Mouse (Mus musculus): ENCODE measurements around the gene Myh7. TPM values are rescaled to one million over a fixed set of nuclear protein-coding genes. Genes with fewer than 3 reads are reported as not detected.

Myh7 gene
- total and polyA plus RNA-seq, 3 experiments, result 0.16 to 0.90 (median 0.17) TPM

DNA sequence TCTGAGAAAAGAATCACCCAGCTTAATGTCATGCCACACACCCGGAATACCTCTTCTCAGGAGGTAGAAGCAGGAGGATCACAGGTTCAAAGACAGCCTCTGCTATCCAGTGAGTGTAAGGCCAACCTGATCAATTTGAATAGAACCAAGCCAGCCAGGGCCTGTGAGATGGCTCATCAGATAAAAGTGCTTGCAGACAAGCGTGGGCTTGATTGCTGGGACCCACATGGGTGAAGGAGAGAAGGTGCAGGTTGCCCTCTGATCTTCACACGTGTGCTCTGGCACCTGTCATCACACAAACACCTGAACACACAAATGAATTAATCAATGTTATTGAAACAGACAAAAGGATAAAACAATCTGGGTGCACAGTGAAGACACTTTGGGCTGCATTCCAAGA, 12.1 kb upstream of the Myh7 start:
- Histone ChIP-seq H3K9me3 (replicated peaks) (0 out of 2 replicates have a peak, but pooled peaks cover 2% of the 10 kb centered on the region), H3K36me3 (replicated peaks) (no peaks in the 10 kb centered on the region), H3K4me3 (ENCODE audit: low read depth, low read length) (no peak overlapping the region), H3K4me1 (ENCODE audit: insufficient read depth, low read depth, low read length) (no peaks in the 10 kb centered on the region), H3K27me3 (ENCODE audit: insufficient read depth, low read length) (peaks cover 34% of the 10 kb centered on the region)
- TF ChIP-seq GATA1 (IDR thresholded peaks at IDR 0.05; ENCODE audit: borderline replicate concordance, low read length), result no peak
- no peak for TF ChIP-seq CTCF (IDR thresholded peaks at IDR 0.05; ENCODE audit: low read depth, low read length)
- no peak for TF ChIP-seq TAL1 (conservative IDR thresholded peaks at IDR 0.05; ENCODE audit: low read depth, low read length)
- TF ChIP-seq POLR2AphosphoS5 (IDR thresholded peaks at IDR 0.05; ENCODE audit: insufficient replicate concordance, low read depth, low read length), result no peak
- no peak for TF ChIP-seq GATA2 (IDR thresholded peaks at IDR 0.05; ENCODE audit: borderline replicate concordance, low read depth, low read length)
- DNase-seq (ENCODE audit: low spot score) (no peak), ATAC-seq (ENCODE audit: extremely low read depth, insufficient number of reproducible peaks, low FRiP score, poor library complexity, severe bottlenecking) (no peak)

DNA sequence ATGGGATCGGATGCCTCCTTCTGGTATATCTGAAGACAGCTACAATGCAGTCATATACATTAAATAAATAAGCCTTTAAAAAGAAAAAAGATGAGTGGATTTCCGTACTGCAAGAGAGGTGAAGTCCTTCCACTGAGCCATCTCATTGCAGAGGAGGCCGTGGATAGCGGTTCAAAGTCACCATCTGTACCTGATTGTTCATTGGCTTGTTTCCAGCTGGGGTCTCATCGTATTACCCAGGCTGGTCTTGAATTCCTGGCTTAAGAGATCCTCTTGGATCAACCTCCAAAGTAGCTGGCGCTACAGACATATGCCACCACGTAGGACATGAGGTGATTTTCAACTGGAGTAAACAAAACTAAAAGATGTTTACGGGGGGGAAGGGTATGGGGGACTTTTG, 11.5 kb upstream of the Myh7 start:
- DNase-seq (ENCODE audit: low spot score) (no peak), ATAC-seq (ENCODE audit: extremely low read depth, insufficient number of reproducible peaks, low FRiP score, poor library complexity, severe bottlenecking) (no peak)
- Histone ChIP-seq H3K4me1 (ENCODE audit: insufficient read depth, low read depth, low read length) (no peaks in the 10 kb centered on the region), H3K27me3 (ENCODE audit: insufficient read depth, low read length) (peaks cover 38% of the 10 kb centered on the region), H3K9me3 (replicated peaks) (0 out of 2 replicates have a peak, but pooled peaks cover under 1% of the 10 kb centered on the region), H3K36me3 (replicated peaks) (no peaks in the 10 kb centered on the region), H3K4me3 (ENCODE audit: low read depth, low read length) (no peak overlapping the region)
- TF ChIP-seq POLR2AphosphoS5 (IDR thresholded peaks at IDR 0.05; ENCODE audit: insufficient replicate concordance, low read depth, low read length), result no peak
- no peak for TF ChIP-seq TAL1 (conservative IDR thresholded peaks at IDR 0.05; ENCODE audit: low read depth, low read length)
- TF ChIP-seq GATA2 (IDR thresholded peaks at IDR 0.05; ENCODE audit: borderline replicate concordance, low read depth, low read length), result no peak
- TF ChIP-seq GATA1 (IDR thresholded peaks at IDR 0.05; ENCODE audit: borderline replicate concordance, low read length), result no peak
- no peak for TF ChIP-seq CTCF (IDR thresholded peaks at IDR 0.05; ENCODE audit: low read depth, low read length)

DNA sequence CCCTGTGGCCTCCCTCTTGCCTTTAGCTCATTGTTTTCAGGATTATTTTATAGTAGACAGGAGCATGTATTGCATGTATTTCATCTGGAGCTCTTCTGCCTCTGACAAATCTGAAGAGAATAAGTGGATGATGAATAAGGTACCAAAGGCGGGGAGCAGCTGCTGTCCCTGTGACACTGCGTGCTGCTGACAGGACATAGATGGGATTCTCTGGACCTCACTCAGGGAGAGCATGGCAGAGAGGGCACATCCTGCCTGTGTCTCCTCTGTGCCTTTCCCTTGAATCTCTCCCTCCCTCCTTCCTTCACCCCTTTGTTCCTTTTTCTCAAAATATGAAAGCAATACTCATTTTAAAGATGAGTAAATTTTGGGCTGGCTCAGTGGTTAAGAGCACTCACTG, 11.1 kb upstream of the Myh7 start:
- Histone ChIP-seq H3K36me3 (replicated peaks) (no peaks in the 10 kb centered on the region), H3K4me3 (ENCODE audit: low read depth, low read length) (no peak overlapping the region), H3K27me3 (ENCODE audit: insufficient read depth, low read length) (peaks cover 38% of the 10 kb centered on the region), H3K4me1 (ENCODE audit: insufficient read depth, low read depth, low read length) (no peaks in the 10 kb centered on the region), H3K9me3 (replicated peaks) (no peaks in the 10 kb centered on the region)
- DNase-seq (ENCODE audit: low spot score), result no peak
- TF ChIP-seq POLR2AphosphoS5 (IDR thresholded peaks at IDR 0.05; ENCODE audit: insufficient replicate concordance, low read depth, low read length) (no peak), TAL1 (conservative IDR thresholded peaks at IDR 0.05; ENCODE audit: low read depth, low read length) (no peak), GATA2 (IDR thresholded peaks at IDR 0.05; ENCODE audit: borderline replicate concordance, low read depth, low read length) (no peak), GATA1 (IDR thresholded peaks at IDR 0.05; ENCODE audit: borderline replicate concordance, low read length) (no peak), CTCF (IDR thresholded peaks at IDR 0.05; ENCODE audit: low read depth, low read length) (no peak)
- ATAC-seq (ENCODE audit: extremely low read depth, insufficient number of reproducible peaks, low FRiP score, poor library complexity, severe bottlenecking), result no peak

DNA sequence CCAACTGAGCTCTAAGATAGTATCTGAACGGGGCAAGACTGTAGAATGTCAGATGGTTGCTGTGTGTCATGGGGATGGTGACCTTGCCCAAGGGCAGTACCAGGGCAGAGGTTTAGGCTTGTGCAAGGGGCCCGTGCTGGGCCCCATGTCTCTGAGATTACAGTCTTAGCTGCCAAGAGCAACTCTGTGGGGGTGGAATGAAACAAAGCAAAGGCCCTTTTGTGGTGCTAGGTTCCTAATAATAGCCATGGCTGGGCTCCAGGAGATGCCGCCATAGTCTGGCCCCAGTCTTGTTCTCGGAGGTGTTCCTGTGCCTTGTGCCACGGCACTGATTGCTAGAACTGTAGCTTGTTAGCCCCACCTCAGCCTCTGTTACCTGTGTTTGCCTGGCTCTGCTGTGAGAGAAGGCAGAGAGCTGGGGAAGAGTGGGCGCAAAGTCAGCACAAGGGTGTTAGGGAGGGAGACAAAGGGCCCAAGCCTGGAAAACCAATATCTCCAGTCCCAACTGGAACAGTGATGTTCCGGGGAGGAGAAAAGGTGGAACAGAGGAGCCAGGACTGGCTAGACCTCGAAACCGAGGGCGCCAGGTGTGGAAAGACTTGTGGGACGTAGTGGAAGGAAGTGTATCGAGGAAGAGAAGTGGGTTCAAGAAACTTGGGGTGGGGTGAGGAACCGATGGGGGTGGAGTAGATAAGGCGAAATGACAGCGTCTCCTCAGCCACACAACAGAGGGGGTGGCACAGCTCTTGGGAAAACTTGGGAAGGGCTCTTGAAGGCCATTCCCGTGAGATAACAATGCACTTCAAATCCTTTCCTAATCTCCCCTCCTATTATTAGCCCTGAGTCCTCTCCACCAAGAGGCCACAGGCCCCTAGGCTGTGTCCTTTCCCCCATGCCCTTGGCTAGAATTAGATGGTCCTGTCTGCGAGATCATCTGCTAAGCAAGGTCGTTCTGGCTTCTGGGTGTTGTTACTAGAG, 9.7 kb upstream of the Myh7 start:
- no peak for TF ChIP-seq POLR2AphosphoS5 (IDR thresholded peaks at IDR 0.05; ENCODE audit: insufficient replicate concordance, low read depth, low read length)
- TF ChIP-seq TAL1 (conservative IDR thresholded peaks at IDR 0.05; ENCODE audit: low read depth, low read length), result no peak
- TF ChIP-seq GATA2 (IDR thresholded peaks at IDR 0.05; ENCODE audit: borderline replicate concordance, low read depth, low read length), result no peak
- TF ChIP-seq CTCF (IDR thresholded peaks at IDR 0.05; ENCODE audit: low read depth, low read length), result no peak
- no peak for TF ChIP-seq GATA1 (IDR thresholded peaks at IDR 0.05; ENCODE audit: borderline replicate concordance, low read length)
- Histone ChIP-seq H3K27me3 (ENCODE audit: insufficient read depth, low read length) (peaks cover 34% of the 10 kb centered on the region), H3K4me3 (ENCODE audit: low read depth, low read length) (no peak overlapping the region), H3K4me1 (ENCODE audit: insufficient read depth, low read depth, low read length) (no peaks in the 10 kb centered on the region), H3K9me3 (replicated peaks) (no peaks in the 10 kb centered on the region), H3K36me3 (replicated peaks) (no peaks in the 10 kb centered on the region)
- no peak for ATAC-seq (ENCODE audit: extremely low read depth, insufficient number of reproducible peaks, low FRiP score, poor library complexity, severe bottlenecking)
- no peak for DNase-seq (ENCODE audit: low spot score)

DNA sequence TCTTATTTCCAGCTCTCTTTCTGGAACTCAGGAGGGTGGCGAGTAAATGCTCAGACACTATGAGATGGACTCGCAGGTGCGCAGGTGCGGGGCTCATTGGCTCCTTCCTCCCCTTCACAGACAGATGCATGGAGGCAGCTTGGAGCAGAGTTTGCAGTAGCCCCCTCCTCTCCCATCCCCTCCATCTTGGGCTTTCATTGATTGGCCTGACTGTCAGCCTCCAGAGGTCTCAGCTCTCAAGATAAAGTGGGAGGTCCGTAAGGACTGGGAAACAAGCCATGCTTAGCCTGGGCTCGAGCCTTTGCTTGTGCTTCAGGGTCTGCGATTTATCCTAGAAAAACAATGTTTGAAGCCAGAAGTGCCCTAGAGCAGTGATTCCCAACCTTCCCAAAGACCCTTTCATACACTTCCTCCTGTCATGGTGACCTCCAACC, 8.3 kb upstream of the Myh7 start:
- Histone ChIP-seq H3K27me3 (ENCODE audit: insufficient read depth, low read length) (peaks cover 28% of the 10 kb centered on the region), H3K36me3 (replicated peaks) (no peaks in the 10 kb centered on the region), H3K4me3 (ENCODE audit: low read depth, low read length) (no peak overlapping the region), H3K4me1 (ENCODE audit: insufficient read depth, low read depth, low read length) (no peaks in the 10 kb centered on the region), H3K9me3 (replicated peaks) (no peaks in the 10 kb centered on the region)
- no peak for ATAC-seq (ENCODE audit: extremely low read depth, insufficient number of reproducible peaks, low FRiP score, poor library complexity, severe bottlenecking)
- DNase-seq (ENCODE audit: low spot score), result no peak
- no peak for TF ChIP-seq GATA2 (IDR thresholded peaks at IDR 0.05; ENCODE audit: borderline replicate concordance, low read depth, low read length)
- no peak for TF ChIP-seq CTCF (IDR thresholded peaks at IDR 0.05; ENCODE audit: low read depth, low read length)
- TF ChIP-seq POLR2AphosphoS5 (IDR thresholded peaks at IDR 0.05; ENCODE audit: insufficient replicate concordance, low read depth, low read length), result no peak
- no peak for TF ChIP-seq GATA1 (IDR thresholded peaks at IDR 0.05; ENCODE audit: borderline replicate concordance, low read length)
- TF ChIP-seq TAL1 (conservative IDR thresholded peaks at IDR 0.05; ENCODE audit: low read depth, low read length), result no peak

DNA sequence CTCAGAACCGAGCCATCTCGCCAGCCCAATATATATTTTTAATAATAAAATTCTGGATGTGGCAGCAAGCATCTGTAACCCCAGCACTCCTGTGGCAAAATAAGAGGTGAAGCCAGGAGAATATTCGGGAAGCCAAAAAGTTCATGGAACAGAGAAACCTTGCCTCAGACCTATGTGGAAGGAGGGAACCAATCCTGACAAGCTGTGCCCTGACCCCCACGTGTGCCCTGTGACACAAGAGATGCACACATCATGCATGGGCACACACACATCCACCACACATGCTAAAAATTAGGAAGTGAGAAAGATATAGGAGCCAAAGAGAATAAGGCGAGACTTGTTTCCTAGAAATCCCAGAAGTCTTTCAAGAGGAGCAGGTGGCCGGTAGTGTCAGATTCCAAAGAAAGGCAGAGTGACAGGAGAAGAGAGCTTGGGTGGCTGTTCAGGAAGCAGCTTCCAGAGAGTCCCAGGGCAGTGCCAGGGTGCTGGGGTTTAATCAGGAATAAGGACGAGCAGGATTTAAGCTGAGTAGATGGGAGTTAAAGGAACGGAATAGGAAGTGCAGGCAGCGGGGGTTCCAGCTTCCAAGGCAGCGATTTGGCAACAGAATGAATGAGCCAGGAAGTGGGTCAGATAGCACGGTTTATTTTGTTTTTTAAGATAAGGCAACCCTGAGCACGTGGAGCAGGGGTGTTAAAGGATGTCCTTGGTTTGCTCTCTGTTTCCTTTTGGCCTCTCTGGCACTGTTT, 7.7 kb upstream of the Myh7 start:
- Histone ChIP-seq H3K9me3 (replicated peaks) (no peaks in the 10 kb centered on the region), H3K27me3 (ENCODE audit: insufficient read depth, low read length) (peaks cover 26% of the 10 kb centered on the region), H3K4me1 (ENCODE audit: insufficient read depth, low read depth, low read length) (no peaks in the 10 kb centered on the region), H3K4me3 (ENCODE audit: low read depth, low read length) (no peak overlapping the region), H3K36me3 (replicated peaks) (no peaks in the 10 kb centered on the region)
- DNase-seq (ENCODE audit: low spot score) (no peak), ATAC-seq (ENCODE audit: extremely low read depth, insufficient number of reproducible peaks, low FRiP score, poor library complexity, severe bottlenecking) (no peak)
- TF ChIP-seq TAL1 (conservative IDR thresholded peaks at IDR 0.05; ENCODE audit: low read depth, low read length) (no peak), GATA1 (IDR thresholded peaks at IDR 0.05; ENCODE audit: borderline replicate concordance, low read length) (no peak), CTCF (IDR thresholded peaks at IDR 0.05; ENCODE audit: low read depth, low read length) (no peak), GATA2 (IDR thresholded peaks at IDR 0.05; ENCODE audit: borderline replicate concordance, low read depth, low read length) (no peak), POLR2AphosphoS5 (IDR thresholded peaks at IDR 0.05; ENCODE audit: insufficient replicate concordance, low read depth, low read length) (no peak)
